Mouse (Mus musculus) testis, adult 2 months (tissue): Measurements from ENCODE around the gene Bglap.

Experiments used
- CTCF ChIP-seq: fragments of 200-500 bp; IDR thresholded peaks from 2 replicates; pipeline ENCODE4 v1.5.1; 2012; ENCODE audit warnings: low read depth, mild to moderate bottlenecking, inconsistent platforms, low read length, moderate library complexity; ENCODE audit not compliant: control insufficient read depth, insufficient read depth, insufficient replicate concordance
- POLR2A ChIP-seq: fragments of 200-500 bp; IDR thresholded peaks from 2 replicates; pipeline ENCODE4 v1.6.1; 2012; ENCODE audit warnings: low read depth, mild to moderate bottlenecking, inconsistent platforms, low read length, moderate library complexity; ENCODE audit not compliant: control insufficient read depth

DNA sequence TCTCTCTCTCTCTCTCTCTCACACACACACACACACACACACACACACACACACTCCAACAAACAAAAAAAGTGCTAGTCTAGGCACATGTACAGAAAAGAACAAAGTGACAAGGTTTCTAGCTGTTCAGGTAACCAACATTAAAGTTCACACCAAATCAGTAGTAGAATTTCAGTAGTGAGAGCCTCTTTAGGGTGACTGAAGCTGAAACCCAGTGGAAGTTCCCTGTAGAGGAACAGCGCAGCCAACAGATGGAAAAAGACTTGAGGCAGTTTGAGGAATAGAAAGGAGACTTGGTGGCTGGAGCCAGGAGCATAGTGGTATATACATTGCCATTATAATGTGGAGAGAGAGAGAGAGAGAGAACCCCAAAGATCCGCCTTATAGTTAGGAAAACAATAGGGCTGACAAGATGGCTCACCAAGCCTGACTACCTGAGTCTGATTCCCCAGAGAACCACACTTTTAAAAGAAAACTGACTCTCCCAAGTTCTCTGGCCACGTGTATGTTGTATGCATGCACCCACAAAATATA lies 49.3 kb downstream of the Bglap start:
- no peak for TF ChIP-seq CTCF
- no peak for TF ChIP-seq POLR2A
